Mouse (Mus musculus): ENCODE measurements around the gene Sorcs2.

Gene Sorcs2

GRCm38 (mm10) chr5:36383431-36383830 lies 14.5 kb downstream of the Sorcs2 start:
- Histone ChIP-seq H3K4me1 (replicated peaks; ENCODE audit: low read depth, low read length) (peaks cover 22% of the 10 kb centered on the region), H3K36me3 (ENCODE audit: insufficient read depth, low read length) (no peaks in the 10 kb centered on the region), H3K4me3 (replicated peaks; ENCODE audit: low read length) (no peak overlapping the region), H3K27me3 (ENCODE audit: insufficient read depth, low read length) (no peaks in the 10 kb centered on the region; the same call in 1 of the 2 replicates), H3K9me3 (ENCODE audit: low read length) (no peaks in the 10 kb centered on the region)
- TF ChIP-seq CTCF (conservative IDR thresholded peaks at IDR 0.05; ENCODE audit: low read length) (no peak), NANOG (IDR thresholded peaks at IDR 0.05; ENCODE audit: borderline replicate concordance, low read length) (no peak), POU5F1 (IDR thresholded peaks at IDR 0.05; ENCODE audit: borderline replicate concordance, low read length) (no peak)

GRCm38 (mm10) chr5:36382721-36383120 lies 15.2 kb downstream of the Sorcs2 start:
- no peaks in the 10 kb centered on the region for H3K9me3 ChIP-seq (ENCODE audit: low read length)
- no peak for TF ChIP-seq POU5F1 (IDR thresholded peaks at IDR 0.05; ENCODE audit: borderline replicate concordance, low read length)
- TF ChIP-seq CTCF (conservative IDR thresholded peaks at IDR 0.05; ENCODE audit: low read length): no peak
- TF ChIP-seq NANOG (IDR thresholded peaks at IDR 0.05; ENCODE audit: borderline replicate concordance, low read length): no peak
- peaks cover 22% of the 10 kb centered on the region for H3K4me1 ChIP-seq (replicated peaks; ENCODE audit: low read depth, low read length)
- no peak overlapping the region for H3K4me3 ChIP-seq (replicated peaks; ENCODE audit: low read length)
- H3K36me3 ChIP-seq (ENCODE audit: insufficient read depth, low read length): no peaks in the 10 kb centered on the region
- no peaks in the 10 kb centered on the region; the same call in 1 of the 2 replicates for H3K27me3 ChIP-seq (ENCODE audit: insufficient read depth, low read length)

GRCm38 (mm10) chr5:36382134-36382693 lies 15.7 kb downstream of the Sorcs2 start:
- Histone ChIP-seq H3K4me1 (replicated peaks; ENCODE audit: low read depth, low read length) (peaks cover 22% of the 10 kb centered on the region), H3K27me3 (ENCODE audit: insufficient read depth, low read length) (no peaks in the 10 kb centered on the region; the same call in 1 of the 2 replicates), H3K36me3 (ENCODE audit: insufficient read depth, low read length) (no peaks in the 10 kb centered on the region), H3K4me3 (replicated peaks; ENCODE audit: low read length) (no peak overlapping the region), H3K9me3 (ENCODE audit: low read length) (no peaks in the 10 kb centered on the region)
- TF ChIP-seq NANOG (IDR thresholded peaks at IDR 0.05; ENCODE audit: borderline replicate concordance, low read length) (no peak), CTCF (conservative IDR thresholded peaks at IDR 0.05; ENCODE audit: low read length) (no peak), POU5F1 (IDR thresholded peaks at IDR 0.05; ENCODE audit: borderline replicate concordance, low read length) (no peak)

- TF ChIP-seq POU5F1 (IDR thresholded peaks at IDR 0.05; ENCODE audit: borderline replicate concordance, low read length) (no peak), NANOG (IDR thresholded peaks at IDR 0.05; ENCODE audit: borderline replicate concordance, low read length) (no peak), CTCF (conservative IDR thresholded peaks at IDR 0.05; ENCODE audit: low read length) (no peak)
- H3K36me3 ChIP-seq (ENCODE audit: insufficient read depth, low read length): no peaks in the 10 kb centered on the region
These were observed 17.9 kb downstream of the Sorcs2 start for GRCm38 (mm10) chr5:36379938-36380511.

GRCm38 (mm10) chr5:36378370-36378738 lies 19.6 kb downstream of the Sorcs2 start:
- Histone ChIP-seq H3K36me3 (ENCODE audit: insufficient read depth, low read length) (no peaks in the 10 kb centered on the region), H3K9me3 (ENCODE audit: low read length) (no peaks in the 10 kb centered on the region), H3K4me3 (replicated peaks; ENCODE audit: low read length) (no peak overlapping the region), H3K4me1 (replicated peaks; ENCODE audit: low read depth, low read length) (peaks cover 48% of the 10 kb centered on the region), H3K27me3 (ENCODE audit: insufficient read depth, low read length) (no peaks in the 10 kb centered on the region)
- TF ChIP-seq POU5F1 (IDR thresholded peaks at IDR 0.05; ENCODE audit: borderline replicate concordance, low read length): no peak
- no peak for TF ChIP-seq NANOG (IDR thresholded peaks at IDR 0.05; ENCODE audit: borderline replicate concordance, low read length)
- TF ChIP-seq CTCF (conservative IDR thresholded peaks at IDR 0.05; ENCODE audit: low read length): no peak

More at GRCm38 (mm10) chr5:36379938-36380511, 17.9 kb downstream of the Sorcs2 start:
- H3K4me3 ChIP-seq (replicated peaks; ENCODE audit: low read length): no peak overlapping the region
- no peaks in the 10 kb centered on the region; the same call in 1 of the 2 replicates for H3K27me3 ChIP-seq (ENCODE audit: insufficient read depth, low read length)
- peaks cover 37% of the 10 kb centered on the region for H3K4me1 ChIP-seq (replicated peaks; ENCODE audit: low read depth, low read length)
- H3K9me3 ChIP-seq (ENCODE audit: low read length): no peaks in the 10 kb centered on the region

- no peaks in the 10 kb centered on the region for H3K27me3 ChIP-seq (ENCODE audit: insufficient read depth, low read length)
- H3K36me3 ChIP-seq (ENCODE audit: insufficient read depth, low read length): no peaks in the 10 kb centered on the region
- H3K4me1 ChIP-seq (replicated peaks; ENCODE audit: low read depth, low read length): peaks cover 55% of the 10 kb centered on the region
- TF ChIP-seq CTCF (conservative IDR thresholded peaks at IDR 0.05; ENCODE audit: low read length): no peak
- TF ChIP-seq POU5F1 (IDR thresholded peaks at IDR 0.05; ENCODE audit: borderline replicate concordance, low read length): no peak
- TF ChIP-seq NANOG (IDR thresholded peaks at IDR 0.05; ENCODE audit: borderline replicate concordance, low read length): no peak
- no peak overlapping the region for H3K4me3 ChIP-seq (replicated peaks; ENCODE audit: low read length)
- no peaks in the 10 kb centered on the region for H3K9me3 ChIP-seq (ENCODE audit: low read length)
These were observed 20.2 kb downstream of the Sorcs2 start for GRCm38 (mm10) chr5:36377456-36378369.

- no peak overlapping the region for H3K4me3 ChIP-seq (replicated peaks; ENCODE audit: low read length)
- H3K27me3 ChIP-seq (ENCODE audit: insufficient read depth, low read length): peaks cover 2% of the 10 kb centered on the region; the same call in 1 of the 2 replicates
- H3K9me3 ChIP-seq (ENCODE audit: low read length): no peaks in the 10 kb centered on the region
- no peak for TF ChIP-seq CTCF (conservative IDR thresholded peaks at IDR 0.05; ENCODE audit: low read length)
- peaks cover 64% of the 10 kb centered on the region for H3K4me1 ChIP-seq (replicated peaks; ENCODE audit: low read depth, low read length)
- H3K36me3 ChIP-seq (ENCODE audit: insufficient read depth, low read length): no peaks in the 10 kb centered on the region
These were observed 22.1 kb downstream of the Sorcs2 start for GRCm38 (mm10) chr5:36375886-36376285.
